Mouse (Mus musculus) brain, adult 2 months (tissue): ENCODE data around the gene Pecr.
"Not testable (repeated sequence)": the region's sequence is repeated elsewhere in the genome, so short reads cannot be mapped to it uniquely, and the experiment has no call there.

Experiments used
- DNase-seq: peaks from one replicate; pipeline ENCODE4 v3.0.0; 2011; ENCODE audit warnings: low read depth, low spot score

Pecr gene

DNA sequence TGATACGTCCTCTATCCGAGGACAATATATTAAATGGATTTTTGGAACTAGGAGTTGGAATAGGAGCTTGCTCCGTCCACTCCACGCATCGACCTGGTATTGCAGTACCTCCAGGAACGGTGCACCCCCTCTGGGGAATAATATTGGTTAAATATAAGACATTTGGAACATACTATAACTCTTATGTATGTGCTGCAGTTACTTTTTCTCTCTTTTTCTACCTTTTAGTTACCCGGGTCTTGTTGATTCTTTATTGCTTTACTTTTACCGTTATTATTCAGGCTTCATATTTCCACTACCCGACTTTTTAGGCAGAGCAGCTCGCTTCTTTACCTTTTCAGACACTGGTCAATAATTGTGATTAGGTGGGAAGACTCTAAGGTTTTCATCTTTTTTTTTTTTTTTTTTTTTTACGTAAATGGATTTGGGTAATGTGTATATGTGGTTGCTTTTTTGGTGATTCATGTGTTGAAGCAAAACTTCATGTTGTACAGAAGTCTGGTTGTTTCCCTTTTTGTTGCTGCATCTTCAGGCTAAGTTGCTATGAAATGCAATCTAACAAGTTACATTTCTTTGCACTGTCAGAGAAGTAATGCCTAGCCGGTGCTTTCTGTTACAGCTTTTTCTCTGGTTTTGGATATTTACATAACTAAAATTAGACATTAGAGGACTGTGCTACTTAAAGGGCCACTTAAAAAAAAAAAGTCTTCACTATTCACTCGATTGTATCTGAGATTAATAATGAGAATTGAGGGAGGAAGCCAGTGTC is 46.9 kb downstream of the Pecr start:
- peak; percentile 37 for DNase-seq

DNA sequence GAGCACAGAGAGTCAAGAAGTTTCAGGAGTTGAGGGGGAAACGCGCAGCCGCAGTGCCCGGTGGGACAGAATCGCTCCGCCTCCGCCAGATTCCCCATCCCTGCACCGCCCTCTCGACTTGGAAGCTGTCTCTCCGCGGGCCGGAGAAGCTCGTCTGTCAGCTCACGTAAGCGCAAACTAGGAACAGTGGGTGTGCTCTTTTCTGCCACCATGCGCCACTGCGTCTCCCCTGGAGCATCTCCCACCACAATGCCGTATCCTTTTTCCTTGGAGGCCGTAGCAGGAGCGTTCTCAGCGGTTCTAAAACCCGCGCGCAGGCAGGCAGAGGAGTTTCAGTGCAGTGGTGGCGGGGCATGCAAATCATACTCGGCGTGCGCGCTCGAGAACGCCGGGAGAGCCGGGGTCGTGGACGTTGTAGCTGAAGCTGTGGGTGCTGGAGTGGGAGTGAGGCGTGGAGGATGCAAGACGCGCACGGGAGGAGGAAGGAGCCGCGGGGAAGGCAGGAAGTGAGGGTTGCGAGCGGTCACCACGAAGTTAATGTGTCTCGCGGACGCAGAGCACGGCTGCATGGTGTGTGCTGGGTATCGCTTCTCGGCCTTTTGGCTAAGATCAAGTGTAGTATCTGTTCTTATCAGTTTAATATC is 47.6 kb downstream of the Pecr start:
- DNase-seq: peak; percentile 93

DNA sequence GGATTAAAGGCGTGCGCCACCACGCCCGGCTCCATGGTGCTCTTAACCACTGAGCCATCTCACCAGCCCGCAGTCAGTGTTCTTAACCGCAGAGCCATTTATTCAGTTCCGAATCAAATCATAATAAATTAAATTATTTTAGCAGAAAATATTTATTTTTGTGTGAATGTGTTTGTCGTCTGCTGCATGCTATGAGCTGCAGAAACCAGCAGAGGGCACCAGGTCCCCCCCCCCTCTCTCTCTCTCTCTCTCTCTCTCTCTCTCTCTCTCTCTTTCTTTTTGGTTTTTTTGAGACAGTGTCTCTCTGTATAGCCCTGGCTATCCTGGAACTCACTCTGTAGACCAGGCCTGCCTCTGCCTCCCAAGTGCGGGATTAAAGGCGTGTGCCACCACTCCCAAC is 51.5 kb downstream of the Pecr start:
- DNase-seq: not testable (repeated sequence)

DNA sequence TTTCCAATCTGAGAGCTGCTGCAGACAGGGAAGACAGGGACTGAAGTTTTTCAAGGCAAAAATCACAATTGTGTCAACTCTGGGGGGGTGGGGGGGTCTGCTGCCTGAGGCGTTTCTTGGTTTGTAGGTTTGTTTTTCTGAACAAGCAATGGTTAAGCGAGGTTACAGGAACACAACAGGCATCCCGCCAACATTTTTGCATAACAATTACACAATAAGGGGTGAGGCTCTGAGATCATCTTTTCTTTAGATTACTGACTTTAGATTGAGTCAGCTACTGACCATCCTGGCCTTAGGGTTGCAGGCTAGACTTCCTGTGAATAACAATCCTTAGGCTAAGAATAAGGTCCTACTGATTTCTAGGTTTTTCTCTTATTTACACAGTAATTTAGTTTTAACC is 55.1 kb downstream of the Pecr start:
- no peak for DNase-seq

DNA sequence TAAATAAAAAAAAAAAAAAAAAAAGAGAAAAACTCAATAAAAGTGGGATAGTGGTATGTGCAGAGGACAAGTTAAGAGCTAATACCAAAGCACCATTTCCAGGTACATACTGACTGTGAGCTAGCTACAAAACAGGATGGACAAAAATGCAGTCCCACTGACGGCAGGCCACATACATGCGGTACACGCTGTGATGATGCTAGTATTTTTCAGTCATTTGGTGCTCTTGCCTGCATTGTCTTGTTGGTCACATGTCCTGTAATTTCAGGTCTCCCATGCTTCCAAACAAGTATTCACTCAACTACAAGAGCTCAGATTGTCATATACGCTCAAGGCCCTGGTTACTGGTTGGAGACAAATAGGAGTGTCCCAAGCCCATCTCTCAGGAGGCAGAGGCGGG is 56.6 kb downstream of the Pecr start:
- DNase-seq: no peak

DNA sequence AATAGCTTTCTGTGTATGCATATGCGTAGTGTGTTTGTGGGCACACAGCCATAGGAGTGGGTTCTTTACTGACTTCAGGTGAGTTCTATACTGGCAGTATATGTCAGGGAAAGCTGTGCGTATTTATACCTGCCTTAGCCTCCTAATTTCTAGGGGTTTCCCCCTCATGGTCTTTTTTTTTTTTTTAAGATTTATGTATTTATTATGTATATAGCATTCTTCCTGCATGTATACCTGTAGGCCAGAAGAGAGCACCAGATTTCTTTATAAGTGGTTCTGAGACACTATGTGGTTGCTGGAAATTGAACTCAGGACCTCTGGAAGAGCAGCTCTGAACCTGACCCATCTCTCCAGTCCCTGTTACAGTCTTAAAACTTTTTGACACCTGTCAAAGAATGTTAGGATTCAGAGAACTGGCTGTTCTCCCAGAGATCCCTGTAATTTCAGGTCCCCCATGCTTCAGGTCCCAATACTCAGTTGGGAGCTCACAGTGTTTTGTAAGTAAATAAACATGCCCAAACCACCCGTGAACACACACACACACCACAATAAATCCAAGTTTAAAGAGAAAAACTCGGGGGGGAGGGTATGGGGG is 57.1 kb downstream of the Pecr start:
- no peak for DNase-seq

DNA sequence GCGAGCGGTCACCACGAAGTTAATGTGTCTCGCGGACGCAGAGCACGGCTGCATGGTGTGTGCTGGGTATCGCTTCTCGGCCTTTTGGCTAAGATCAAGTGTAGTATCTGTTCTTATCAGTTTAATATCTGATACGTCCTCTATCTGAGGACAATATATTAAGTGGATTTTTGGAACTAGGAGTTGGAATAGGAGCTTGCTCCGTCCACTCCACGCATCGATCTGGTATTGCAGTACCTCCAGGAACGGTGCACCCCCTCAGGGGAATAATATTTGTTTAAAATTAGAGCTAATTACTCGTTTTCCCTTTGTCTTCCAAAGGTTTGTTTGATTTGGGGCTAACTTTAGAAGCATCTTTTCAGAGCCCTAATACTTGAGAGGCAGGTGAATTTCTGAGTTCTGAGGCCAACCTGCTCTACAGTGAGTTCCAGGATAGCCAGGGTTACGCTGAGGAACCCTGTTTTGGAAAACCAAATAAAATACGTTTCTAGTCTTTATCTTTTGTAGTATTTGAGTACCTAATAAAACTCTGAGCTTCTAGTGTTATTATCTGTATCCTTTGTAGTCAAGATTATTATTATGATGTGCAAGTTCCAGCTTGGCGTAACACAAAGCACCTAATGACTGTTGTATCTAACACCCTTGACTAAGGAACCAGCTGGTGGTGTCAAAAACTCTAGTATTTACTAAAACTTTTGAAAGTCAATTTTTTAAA is 57.8 kb downstream of the Pecr start:
- DNase-seq: peak; percentile 90

DNA sequence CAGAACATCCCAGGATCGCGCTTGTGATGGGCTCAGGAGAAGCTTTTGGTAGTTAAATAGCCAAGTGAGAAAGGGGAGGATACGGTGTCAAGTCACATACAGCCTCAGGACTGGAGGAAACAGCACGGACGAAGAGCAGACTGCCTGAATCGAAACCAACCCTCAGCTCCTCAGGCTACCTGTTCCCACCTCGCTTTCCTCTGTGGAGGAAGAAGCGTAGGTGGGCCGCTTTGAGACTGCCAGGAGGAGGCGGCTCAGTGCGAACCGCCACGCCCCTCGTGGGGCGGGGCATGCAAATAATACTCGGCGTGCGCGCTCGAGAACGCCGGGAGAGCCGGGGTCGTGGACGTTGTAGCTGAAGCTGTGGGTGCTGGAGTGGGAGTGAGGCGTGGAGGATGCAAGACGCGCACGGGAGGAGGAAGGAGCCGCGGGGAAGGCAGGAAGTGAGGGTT is 58.4 kb downstream of the Pecr start:
- DNase-seq: peak; percentile 94

DNA sequence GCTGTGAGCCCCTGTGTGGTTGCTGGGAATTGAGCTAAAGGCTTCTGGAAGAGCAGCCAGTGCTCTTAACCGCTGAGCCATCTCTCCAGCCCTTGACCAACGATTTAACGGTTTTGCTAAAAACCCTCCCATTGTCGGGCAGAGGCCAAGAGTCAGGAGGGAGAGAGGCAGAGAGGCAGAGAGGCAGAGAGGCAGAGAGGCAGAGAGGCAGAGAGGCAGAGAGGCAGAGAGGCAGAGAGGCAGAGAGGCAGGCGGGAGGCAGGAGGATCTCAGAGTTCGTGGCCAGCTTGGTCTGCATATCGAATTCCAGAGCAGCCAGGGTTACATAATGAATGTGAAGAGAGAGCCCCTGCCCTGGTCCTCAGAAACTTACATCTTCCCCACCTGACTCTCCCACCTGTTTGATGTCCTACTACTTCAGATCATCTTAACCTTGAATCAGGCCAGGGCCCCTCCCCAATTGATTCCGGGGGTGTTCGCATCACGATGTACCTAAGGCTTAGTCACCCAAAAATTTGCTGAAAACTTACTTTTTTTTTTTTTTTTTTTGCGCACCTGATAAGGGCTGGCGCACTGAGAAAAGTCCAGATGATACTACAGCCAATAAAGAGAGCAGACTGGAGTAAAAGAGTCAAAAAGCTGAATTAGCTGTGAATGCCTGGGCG is 58.9 kb downstream of the Pecr start:
- peak; percentile 38 for DNase-seq

DNA sequence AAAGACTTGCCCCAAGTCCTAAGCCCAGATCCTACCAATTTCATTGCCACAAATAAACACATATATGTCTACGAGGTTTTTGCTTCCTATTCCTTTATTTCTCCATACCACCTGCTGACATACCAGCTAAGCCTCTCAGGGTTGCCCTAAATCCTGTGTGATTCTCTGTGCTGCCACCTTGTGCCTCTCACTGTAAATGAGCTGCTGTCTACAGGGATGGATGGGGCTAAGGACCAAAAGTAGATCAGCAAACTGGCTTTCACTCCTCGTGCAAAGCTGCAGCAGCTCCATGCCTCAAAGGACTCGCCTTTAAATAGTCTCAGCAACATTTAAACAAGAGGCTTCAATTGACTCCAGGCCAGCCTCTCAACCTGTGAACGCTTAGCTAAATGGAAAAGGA is 64.1 kb downstream of the Pecr start:
- DNase-seq: peak; percentile 95

DNA sequence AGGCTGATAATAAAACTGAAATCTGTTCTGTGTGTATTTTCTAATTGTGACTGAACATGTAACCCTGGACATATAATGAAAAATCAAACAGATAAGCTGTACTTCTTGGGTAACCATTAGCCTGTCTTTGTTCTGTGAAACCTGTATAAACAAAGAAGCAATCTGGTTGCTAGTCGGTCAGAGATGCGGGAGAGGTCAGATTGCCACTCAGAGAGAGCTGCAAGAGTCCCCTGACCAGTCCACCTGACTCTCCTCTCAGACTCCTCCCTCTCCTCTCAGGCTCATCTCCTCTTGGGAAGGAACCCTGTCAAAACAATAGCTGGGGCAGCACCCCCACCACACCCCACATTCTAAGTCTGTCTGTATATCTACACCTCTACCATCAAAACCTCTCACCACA is 65.0 kb downstream of the Pecr start:
- DNase-seq: no peak

DNA sequence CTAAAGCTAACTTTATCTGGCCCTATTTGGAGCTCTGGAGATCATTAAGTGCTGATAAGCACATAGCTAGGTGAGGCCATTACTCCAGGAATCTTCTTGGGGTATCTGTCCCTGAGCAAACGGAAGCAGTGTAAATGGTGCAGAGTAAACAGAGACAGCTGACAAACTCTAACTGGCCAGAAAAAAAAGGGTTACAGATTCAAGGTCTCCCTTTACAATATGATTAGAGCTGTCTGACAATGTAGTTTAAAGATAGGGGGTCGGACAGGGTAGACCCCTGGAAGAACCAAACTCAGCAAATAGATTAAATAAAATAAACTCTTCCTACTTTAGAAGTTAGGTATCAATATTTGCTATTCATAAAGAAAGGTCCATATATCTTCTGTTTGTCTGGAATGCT is 65.5 kb downstream of the Pecr start:
- no peak for DNase-seq

DNA sequence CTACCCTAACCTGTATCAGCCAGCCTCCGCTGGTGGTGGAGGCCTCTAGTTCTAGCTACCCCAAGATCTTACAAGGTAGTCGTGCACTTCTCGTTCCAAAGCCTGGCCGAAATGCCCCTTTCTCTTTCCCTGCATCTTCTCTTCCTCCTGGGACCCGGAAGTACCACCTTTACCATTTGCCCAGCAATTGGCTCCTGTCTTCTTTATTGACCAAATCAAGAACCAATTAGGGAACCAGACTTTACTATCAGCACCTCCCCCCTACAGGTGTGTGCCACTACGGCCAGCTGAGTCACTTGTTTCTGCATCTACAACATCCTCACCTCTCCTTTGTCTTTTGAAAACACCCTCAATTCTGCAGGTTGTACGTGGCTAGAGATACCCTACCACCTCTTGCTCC is 67.4 kb downstream of the Pecr start:
- DNase-seq: no peak

DNA sequence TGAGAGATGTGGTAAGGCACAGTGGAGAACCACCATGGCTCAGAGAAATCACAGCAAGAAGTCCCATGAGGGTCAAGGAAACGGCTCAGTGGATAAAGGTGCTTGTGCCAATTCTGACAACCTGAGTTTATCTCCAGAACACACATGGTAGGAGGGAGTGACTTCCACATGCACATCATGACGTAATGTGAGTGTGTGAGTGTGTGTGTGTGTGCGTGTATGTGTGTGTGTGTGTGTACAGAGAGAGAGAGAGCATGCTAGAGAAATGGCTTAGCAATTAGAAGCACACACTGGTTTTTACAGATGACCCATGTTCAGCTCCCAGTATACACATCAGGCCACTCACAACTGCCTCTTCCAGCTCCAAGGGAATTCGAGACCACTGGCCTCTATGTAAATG is 68.9 kb downstream of the Pecr start:
- DNase-seq: no peak

DNA sequence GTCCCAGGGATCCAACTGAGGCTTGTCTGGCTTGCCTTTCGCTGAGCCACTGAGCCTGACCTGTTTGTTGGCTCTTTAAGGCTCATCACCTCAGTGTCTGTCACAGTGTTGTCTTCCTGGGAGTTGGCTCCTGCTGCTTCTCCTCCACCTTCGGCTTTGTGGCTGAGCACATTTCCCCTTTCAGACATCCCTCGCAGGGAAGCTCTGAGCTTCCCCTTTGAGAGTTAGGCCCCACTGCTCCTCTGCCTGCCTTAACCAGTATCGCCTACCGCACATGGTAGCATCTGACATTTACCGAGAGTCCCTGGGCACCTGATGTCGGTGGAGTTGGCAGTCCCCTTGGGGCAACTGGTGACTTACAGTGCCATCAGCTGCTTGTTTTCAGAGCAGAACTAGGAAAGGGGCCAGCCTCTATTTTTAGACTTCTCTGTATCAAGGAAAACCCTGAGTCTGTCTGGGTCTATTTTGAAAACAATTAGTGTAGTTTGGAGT is 69.6 kb downstream of the Pecr start:
- peak; percentile 94 for DNase-seq

DNA sequence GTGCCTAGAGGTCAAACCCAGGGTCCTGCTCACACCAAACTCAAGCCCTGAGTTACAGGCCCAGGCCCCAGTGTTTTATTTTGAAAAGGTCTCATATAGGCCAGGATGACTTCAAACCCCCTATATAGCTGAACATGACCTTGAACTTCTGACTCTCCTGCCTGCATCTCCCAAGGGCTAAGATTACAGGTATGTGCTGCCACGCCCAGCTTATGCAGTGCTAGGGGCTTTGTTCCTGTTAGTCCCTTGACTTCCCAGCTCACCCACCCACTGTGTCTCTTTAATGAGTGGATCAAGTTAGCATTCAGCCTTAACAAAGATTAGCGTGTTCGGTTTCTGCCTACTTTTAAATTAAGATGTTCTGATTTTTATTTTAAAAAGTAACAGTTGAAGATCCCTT is 70.2 kb downstream of the Pecr start:
- no peak for DNase-seq

DNA sequence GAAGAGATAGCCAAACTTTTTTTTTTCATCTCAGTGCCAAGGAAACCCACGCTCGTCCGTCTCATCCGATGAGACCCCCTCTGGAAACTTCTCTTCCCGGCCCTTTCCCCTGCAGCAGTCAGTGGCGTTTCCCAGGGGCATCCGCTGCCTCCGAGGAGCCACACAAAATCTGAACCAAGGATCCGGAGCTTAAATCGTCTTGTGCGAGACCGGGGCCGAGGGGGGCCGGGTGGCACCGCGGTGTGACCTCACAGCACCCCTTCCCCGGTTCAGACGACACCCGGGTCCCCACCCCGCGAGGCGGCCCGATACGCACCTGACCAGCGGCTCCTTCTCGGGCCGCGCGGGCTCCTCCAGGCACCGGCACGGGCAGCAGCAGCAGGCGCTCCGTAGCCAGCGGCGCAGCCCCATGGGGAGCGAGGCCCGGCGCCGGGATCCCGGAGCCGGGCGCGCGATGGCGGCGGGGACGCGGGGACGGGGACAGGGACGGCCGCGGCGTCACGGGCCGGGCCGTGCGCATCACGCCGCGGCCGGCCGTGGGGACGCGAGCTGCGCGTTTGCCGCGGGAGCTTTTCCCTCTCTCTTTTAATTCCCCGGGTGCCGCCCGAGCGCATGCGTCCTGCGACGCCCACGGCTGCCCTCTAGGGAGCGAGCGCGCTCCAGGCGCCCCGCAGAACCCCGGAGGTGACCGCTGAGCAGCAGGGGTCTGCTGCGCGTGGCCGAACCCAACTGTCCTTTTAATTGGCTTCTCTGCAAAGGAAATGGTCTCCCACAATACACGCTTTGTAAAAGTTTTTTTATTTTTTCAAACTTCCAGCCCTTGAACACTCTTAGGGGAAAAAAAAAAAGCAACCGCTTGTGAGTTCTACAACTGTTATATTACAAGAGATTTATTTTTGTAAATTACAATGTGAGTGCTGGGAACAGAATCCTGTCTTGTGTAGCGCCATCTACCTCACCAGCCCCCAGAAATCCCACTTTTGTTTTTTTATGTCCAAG is 72.1 kb downstream of the Pecr start, which contains the start of gene Mreg:
Mreg (minus strand) TSS at position 607 of the 999 bp plus-strand sequence.
- DNase-seq: peak; percentile 86

DNA sequence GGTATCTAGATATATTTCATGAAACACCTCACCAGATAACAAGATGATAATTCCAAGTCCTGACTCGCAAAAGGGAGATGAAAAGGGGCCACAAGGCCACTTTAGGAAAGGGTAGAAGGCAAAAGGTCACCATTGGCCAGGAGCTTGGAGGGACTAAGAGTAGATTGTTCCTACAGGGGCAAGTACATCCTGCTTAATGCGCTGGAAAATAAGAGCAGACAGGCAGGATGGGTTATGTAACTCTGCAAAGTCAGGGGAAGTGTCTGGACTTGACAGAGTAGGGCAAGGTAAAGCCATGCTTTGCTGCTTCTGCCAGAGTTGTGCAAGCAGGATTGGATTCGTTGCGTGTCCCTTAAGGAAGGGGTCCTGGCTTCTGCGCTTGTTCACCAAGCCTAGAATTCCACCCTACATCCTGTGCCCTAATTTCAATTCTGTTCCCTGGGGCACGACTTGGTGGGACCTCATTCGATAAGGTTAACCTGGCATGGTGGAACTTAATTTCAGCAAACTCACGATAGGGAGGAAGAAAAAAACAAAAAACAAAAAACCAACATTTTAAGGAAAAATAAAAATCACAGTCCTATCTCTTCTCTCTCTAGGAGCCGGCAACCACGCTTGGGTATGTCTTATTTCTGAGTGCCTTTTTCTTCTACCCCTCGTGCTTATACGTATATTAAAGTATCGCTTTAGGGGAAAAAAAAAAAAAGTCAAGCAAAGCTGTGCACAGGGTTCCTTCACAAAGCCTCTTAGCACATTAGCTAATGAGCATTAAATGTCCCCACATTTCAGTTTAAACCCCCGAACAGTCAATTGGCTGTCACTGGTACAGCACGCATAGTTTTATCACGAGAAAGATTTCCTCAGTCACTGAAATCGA is 73.1 kb downstream of the Pecr start:
- peak; percentile 85 for DNase-seq
